Mouse (Mus musculus) liver, adult (tissue): ENCODE measurements at regions not wholly inside any gene's neighbourhood (a gene's known extent, or its start where the extent isn't known, plus 50 kb on each side); places are given as distances from the start of the nearest gene placed in this dataset.

Source experiments
- GATA4 ChIP-seq: IDR thresholded peaks from 2 replicates; pipeline ENCODE4 v1.6.1; 2014; ENCODE audit warnings: mild to moderate bottlenecking, low read length; ENCODE audit not compliant: insufficient replicate concordance

DNA sequence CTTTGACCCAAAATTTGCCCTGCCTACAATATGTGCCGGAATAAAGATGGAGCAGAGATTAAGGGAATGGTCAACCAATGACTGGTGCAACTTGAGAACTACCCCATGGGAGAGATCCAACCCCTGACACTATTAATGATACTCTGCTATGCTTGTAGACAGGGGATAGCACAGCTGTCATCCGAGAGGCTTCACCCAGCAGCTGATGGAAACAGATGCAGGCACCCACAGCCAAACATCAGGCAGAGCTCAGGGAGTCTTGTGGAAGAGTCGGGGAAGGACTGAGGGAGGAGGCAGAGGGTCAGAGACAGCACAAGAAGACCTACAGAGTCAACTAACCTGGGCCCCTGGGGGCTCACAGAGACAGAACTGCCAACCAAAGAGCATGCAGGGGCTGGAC lies 395.8 kb downstream of the Cd83 start:
- no peak for TF ChIP-seq GATA4

DNA sequence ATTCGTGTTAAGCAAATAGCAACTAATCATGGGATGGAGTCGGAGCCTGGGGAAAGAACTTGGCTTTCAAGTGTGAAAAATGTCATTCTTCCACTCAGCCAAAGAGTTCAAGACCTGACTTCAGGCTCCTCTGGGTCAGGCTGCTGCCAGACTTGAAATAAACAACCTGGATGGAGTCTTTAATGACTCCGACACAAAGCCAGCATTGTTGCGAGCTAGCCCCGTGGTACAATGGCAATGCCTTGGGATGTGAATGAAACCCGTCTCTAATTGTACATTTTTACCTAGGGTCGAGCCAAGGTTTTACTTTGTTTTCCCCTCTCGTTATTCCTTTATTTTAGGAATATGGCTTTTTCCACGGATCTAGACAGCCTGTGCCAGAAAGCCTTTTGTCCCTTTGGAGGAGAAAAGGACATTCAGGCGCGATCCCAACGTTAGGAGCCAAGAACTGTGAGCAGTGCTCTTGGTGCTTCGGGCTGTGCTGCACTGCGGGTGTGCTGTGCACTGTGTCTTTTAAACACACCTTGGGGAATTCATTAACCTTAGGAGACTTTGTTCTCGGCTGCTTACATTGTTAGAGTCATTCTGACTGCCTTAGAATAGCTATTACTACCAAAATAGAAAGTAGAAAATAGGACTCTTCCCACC lies 398.1 kb downstream of the Cd83 start:
- TF ChIP-seq GATA4: no peak

DNA sequence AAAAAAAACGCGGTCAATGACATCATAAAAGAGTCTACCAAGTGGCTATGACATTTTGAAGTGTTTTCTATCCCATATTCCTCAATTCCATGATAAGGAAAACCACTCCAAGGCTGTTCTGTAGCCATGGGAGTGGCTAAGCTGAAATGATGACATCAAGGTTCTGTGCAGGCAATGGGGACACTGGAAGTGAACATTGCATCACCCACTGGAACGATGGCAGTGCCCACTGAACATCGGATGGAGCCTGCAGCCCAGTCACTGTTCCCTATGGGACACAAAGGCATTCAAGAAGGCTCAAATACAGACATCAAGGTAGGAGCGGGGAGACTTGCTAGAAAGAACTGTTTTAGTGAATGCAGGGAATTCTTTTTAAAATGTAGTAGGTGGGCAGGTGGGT lies 410.8 kb downstream of the Cd83 start:
- no peak for TF ChIP-seq GATA4

- no peak for TF ChIP-seq GATA4
Observed at GRCm38 (mm10) chr13:44206042-44206441, 421.5 kb downstream of the Cd83 start.

DNA sequence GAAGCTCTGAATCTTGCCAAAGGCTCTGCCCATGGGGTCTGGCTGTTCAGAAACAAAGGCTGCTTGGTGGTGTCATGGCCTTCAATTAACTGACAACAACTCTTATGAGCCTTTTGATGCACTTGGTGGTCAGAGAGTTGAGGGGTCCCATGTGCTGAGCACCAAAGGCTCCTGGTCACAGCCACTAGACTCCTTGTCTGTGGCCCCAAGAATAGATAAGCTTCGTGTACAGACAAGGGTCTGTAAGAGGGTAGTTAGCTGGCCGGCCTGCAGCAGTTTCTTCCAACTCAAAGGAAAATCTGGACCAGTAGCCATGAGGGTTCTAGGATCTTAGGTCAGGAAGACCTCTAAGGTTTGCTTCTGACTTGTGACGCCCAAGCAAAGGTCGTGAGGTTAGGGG lies 421.9 kb downstream of the Cd83 start:
- TF ChIP-seq GATA4: no peak

- TF ChIP-seq GATA4: no peak
Observed at GRCm38 (mm10) chr13:44207400-44208005, 422.9 kb downstream of the Cd83 start.

DNA sequence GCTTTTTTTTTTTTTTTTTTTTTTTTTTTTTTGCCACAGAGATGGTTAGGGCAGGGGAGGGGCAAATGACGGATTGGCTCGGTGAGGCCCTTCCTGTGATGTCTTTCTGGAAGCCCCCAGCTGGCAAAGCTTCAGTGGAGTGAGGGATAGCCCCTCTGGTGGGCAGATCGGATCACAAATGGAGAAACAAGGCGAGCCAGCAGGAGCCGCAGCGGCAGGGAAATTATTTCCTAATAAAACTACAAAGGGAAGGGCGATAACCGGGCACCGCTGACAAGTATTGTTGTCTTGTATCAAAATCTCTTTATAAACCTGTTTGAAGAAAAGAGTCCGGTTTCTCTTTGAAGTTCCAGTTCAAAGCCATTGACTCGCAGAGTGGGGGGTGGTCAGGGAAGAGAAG lies 424.5 kb downstream of the Cd83 start:
- TF ChIP-seq GATA4: no peak

GRCm38 (mm10) chr13:44210123-44210522 lies 425.5 kb downstream of the Cd83 start:
- no peak for TF ChIP-seq GATA4

GRCm38 (mm10) chr13:44212356-44212755 lies 427.8 kb downstream of the Cd83 start:
- TF ChIP-seq GATA4: no peak

DNA sequence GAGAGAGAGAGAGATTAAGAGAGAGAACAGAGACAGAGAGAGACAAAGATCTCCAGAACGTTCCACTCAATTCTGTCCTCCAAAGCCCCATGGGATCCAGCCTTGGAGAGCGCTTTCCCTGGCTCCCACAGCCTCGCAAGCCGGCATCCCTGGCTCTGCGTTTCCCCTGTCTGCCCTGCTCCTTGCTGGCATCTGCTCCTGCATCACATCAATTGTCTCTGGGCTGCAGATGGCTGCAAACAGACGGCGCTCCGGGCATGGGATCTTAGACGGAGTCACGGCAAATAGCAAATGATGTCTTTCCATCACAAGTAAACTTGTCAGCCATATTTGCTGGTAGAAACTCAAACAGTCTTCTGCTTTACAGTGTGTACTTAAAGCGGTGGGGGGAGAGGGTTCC lies 428.4 kb downstream of the Cd83 start:
- no peak for TF ChIP-seq GATA4

DNA sequence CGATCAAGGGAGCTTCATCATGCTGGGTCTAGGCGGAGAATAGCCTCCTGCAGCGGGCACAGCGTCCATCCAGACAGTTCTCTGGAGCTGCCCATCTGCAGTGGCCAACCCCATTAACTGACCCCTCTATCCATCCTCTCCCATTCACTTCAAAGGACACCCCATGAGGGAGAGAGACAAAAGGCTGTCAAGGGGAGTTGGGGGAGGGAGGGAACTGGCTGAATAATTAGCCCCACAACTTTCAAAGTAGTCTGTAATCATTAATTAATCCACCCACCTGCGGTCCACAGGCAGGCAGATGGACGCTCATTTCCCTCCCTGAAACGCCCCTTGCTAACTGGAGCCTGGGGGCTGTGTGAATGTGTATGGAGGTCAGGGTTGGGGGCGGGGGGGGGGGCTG lies 433.7 kb downstream of the Cd83 start:
- TF ChIP-seq GATA4: no peak

DNA sequence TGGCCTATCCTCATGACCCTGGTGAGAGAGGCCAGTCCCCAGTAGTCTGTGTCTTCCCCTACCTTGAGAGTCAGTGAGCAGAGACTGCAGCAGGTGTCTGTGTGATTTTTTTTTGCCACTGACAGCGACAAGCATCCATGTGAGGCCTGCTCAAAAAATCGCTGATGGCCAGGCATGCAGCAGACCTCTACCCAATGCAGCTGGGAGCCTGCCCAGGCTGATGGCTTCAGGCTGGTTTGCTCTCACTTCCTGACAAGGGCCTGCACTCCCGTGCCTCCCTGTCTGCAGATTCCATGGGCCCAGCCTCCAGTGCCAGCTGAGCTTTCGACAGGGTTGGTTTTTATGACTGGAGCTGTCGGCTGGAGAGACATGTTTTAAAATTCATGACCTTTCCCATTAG lies 437.1 kb downstream of the Cd83 start:
- TF ChIP-seq GATA4: no peak

DNA sequence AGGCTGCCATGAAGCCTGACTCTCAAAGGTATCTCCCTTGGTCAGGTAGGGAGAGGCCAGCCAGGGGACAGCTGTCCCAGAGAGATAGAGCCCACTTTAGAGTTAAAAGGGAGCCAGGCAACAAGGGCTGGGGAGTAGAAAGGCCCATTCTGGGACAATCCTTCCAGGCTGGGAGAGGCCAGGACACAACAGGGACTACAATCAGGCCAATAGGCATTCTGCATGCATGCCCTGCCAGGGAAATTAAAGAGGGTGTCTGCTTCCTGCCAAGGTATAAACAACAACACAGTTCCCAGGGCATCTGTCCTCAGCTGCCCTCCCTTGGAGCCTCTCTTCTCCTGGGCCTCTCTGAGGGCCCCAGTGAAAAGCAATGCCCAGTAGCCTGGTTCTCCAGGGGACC lies 437.8 kb downstream of the Cd83 start:
- TF ChIP-seq GATA4: no peak

GRCm38 (mm10) chr13:44227706-44228459 lies 443.3 kb downstream of the Cd83 start:
- no peak for TF ChIP-seq GATA4

GRCm38 (mm10) chr13:44228540-44229135 lies 444.1 kb downstream of the Cd83 start:
- no peak for TF ChIP-seq GATA4

GRCm38 (mm10) chr13:44229136-44229611 lies 444.6 kb downstream of the Cd83 start:
- TF ChIP-seq GATA4: no peak

GRCm38 (mm10) chr13:44231403-44231802 lies 446.8 kb downstream of the Cd83 start:
- TF ChIP-seq GATA4: no peak
